Mouse (Mus musculus): ENCODE measurements around the gene Socs4. TPM values are rescaled to one million over a fixed set of nuclear protein-coding genes. Genes with fewer than 3 reads are reported as not detected.

The Socs4 gene
- polyA plus RNA-seq, 1 experiment from 2014 or later: 4.3 TPM

DNA sequence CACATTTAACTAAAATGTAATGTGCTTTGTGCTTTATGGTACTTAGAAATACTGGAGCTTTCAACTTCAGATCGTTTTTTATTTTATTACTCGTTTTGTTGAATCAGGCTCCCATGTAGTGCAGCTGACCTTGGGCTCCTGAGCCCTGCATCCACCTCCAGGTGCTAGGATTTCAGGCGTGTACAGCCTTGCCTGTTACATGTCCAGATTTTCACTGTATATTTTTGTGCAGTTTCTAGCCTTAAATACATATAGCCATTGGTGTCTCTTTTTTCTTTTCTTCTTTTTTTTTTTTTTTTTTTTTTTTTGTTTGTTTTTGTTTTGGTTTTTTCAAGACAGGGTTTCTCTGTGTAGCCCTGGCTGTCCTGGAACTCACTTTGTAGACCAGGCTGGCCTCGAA is 4.8 kb downstream of the Socs4 start:
- Histone ChIP-seq H3K4me1 (replicated peaks; ENCODE audit: insufficient read depth, low read length) (0 out of 2 replicates have a peak, but pooled peaks cover 2% of the 10 kb centered on the region), H3K27me3 (ENCODE audit: insufficient read depth, low read length) (no peaks in the 10 kb centered on the region), H3K36me3 (ENCODE audit: insufficient read depth, low read length) (no peaks in the 10 kb centered on the region), H3K4me3 (replicated peaks; ENCODE audit: low read depth, low read length) (no peak overlapping the region), H3K9me3 (replicated peaks; ENCODE audit: low read length) (no peaks in the 10 kb centered on the region), H3K9ac (ENCODE audit: low read depth, low read length) (no peak overlapping the region), H3K27ac (no peak overlapping the region), H3K4me2 (ENCODE audit: low read length) (no peak overlapping the region)
- 89% methylated on average over 4 of the region's 4 CpGs for WGBS
- TF ChIP-seq CTCF (IDR thresholded peaks at IDR 0.05; ENCODE audit: low read depth): no peak
- ATAC-seq (replicated peaks; ENCODE audit: low FRiP score, low read depth) (no peak), DNase-seq (ENCODE audit: low spot score) (no peak)

DNA sequence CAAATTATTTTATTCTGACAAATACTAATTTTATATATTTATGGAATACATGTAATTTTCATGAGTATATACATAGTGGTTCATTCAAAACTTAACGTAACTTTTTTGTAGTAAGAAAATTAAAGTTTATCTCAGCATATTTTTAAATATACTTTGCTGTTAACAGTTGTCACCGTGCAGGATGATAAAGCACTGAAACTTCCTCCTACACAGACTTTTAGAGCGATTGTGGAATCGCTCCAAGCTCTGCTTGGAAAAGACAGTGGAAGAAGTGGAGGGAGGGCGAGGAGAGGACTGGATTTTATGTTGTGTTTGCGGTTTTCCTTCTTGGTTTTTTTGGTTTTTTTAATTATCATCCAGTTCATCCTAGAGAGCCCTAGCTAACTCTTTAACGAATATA is 6.8 kb downstream of the Socs4 start:
- Histone ChIP-seq H3K4me2 (ENCODE audit: low read length) (no peak overlapping the region), H3K4me1 (replicated peaks; ENCODE audit: insufficient read depth, low read length) (no peaks in the 10 kb centered on the region), H3K27me3 (ENCODE audit: insufficient read depth, low read length) (no peaks in the 10 kb centered on the region), H3K36me3 (ENCODE audit: insufficient read depth, low read length) (no peaks in the 10 kb centered on the region), H3K27ac (no peak overlapping the region), H3K9ac (ENCODE audit: low read depth, low read length) (no peak overlapping the region), H3K9me3 (replicated peaks; ENCODE audit: low read length) (no peaks in the 10 kb centered on the region), H3K4me3 (replicated peaks; ENCODE audit: low read depth, low read length) (no peak overlapping the region)
- no peak for TF ChIP-seq CTCF (IDR thresholded peaks at IDR 0.05; ENCODE audit: low read depth)
- 45% methylated on average over 7 of the region's 7 CpGs for WGBS
- DNase-seq (ENCODE audit: low spot score) (peak; percentile 38), ATAC-seq (replicated peaks; ENCODE audit: low FRiP score, low read depth) (no peak)

DNA sequence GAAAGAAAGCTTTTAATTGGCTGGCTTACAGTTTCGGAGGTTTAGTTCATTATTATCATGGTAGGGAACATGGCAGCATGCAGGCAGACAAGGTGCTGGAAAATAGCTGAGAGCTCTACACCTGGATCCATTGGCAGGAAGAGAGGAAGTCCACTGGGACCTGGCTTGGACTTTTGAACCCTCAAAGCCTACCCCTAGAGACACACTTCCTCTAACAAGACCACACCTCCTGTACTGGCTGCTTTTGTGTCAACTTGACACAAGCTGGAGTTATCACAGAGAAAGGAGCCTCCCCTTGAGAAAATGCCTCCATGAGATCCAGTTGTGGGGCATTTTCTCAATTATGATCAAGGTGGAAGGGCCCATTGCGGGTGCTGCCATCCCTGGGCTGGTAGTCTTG is 8.5 kb downstream of the Socs4 start:
- 97% methylated on average over 2 of the region's 2 CpGs for WGBS

DNA sequence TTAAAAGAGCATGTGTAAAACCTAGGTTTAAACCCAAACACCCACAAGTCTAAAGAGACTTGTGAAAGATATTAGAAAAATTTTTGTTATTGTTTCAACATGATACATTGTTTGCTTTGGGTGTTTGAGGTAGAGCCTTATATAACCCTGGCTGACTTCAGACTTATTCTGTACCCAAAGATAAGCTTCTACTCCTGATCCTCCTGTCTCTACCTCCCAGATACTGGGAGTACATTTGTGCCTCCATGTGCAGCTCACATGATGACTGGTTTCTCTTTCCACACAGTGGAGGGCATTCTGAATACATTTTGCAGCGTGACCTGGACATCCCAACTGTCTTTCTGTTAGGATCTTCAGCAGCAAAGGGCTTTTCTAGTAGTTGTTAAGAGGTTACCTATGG is 9.5 kb downstream of the Socs4 start:
- peaks cover 11% of the 10 kb centered on the region; the same call in 1 of the 2 replicates for H3K36me3 ChIP-seq (ENCODE audit: insufficient read depth, low read length)
- H3K4me3 ChIP-seq (replicated peaks; ENCODE audit: low read depth, low read length): no peak overlapping the region
- H3K27me3 ChIP-seq (ENCODE audit: insufficient read depth, low read length): no peaks in the 10 kb centered on the region
- WGBS: 87% methylated on average over 1 of the region's 1 CpGs
- H3K4me1 ChIP-seq (replicated peaks; ENCODE audit: insufficient read depth, low read length): no peaks in the 10 kb centered on the region
- DNase-seq (ENCODE audit: low spot score) (no peak), ATAC-seq (replicated peaks; ENCODE audit: low FRiP score, low read depth) (no peak)
- no peak for TF ChIP-seq CTCF (IDR thresholded peaks at IDR 0.05; ENCODE audit: low read depth)
- H3K27ac ChIP-seq: no peak overlapping the region
- no peak overlapping the region for H3K9ac ChIP-seq (ENCODE audit: low read depth, low read length)
- H3K9me3 ChIP-seq (replicated peaks; ENCODE audit: low read length): no peaks in the 10 kb centered on the region
- H3K4me2 ChIP-seq (ENCODE audit: low read length): no peak overlapping the region

More for the DNA sequence above, 8.5 kb downstream of the Socs4 start:
- no peak overlapping the region for H3K4me3 ChIP-seq (replicated peaks; ENCODE audit: low read depth, low read length)
- H3K9ac ChIP-seq (ENCODE audit: low read depth, low read length): no peak overlapping the region
- no peak for DNase-seq (ENCODE audit: low spot score)
- H3K27ac ChIP-seq: no peak overlapping the region
- H3K27me3 ChIP-seq (ENCODE audit: insufficient read depth, low read length): no peaks in the 10 kb centered on the region
- H3K4me2 ChIP-seq (ENCODE audit: low read length): no peak overlapping the region
- no peak for TF ChIP-seq CTCF (IDR thresholded peaks at IDR 0.05; ENCODE audit: low read depth)
- H3K9me3 ChIP-seq (replicated peaks; ENCODE audit: low read length): no peaks in the 10 kb centered on the region
- peaks cover 6% of the 10 kb centered on the region; the same call in 1 of the 2 replicates for H3K36me3 ChIP-seq (ENCODE audit: insufficient read depth, low read length)
- H3K4me1 ChIP-seq (replicated peaks; ENCODE audit: insufficient read depth, low read length): no peaks in the 10 kb centered on the region
- ATAC-seq (replicated peaks; ENCODE audit: low FRiP score, low read depth): no peak

DNA sequence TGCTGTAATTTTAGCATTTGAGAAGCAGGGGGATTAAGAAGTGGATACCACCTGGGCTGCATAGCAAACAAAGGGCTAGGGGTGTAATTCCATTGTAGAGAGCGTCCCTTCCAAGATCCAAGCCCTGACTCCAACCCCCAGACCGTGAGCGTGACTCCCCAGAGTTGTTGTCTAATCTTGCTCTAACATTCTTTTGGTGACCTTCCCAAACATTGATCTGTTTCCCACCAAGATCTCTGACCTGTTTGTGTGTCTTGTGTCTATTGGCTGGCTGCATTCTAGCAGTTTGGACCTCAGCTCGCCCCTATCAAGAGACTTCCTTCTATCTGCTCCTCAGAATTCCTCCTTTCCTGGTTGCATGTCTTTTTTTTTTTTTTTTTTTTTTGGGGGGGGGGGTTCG is 10.3 kb downstream of the Socs4 start:
- peaks cover 11% of the 10 kb centered on the region; the same call in 1 of the 2 replicates for H3K36me3 ChIP-seq (ENCODE audit: insufficient read depth, low read length)
- no peak overlapping the region for H3K4me3 ChIP-seq (replicated peaks; ENCODE audit: low read depth, low read length)
- H3K4me2 ChIP-seq (ENCODE audit: low read length): no peak overlapping the region
- H3K4me1 ChIP-seq (replicated peaks; ENCODE audit: insufficient read depth, low read length): no peaks in the 10 kb centered on the region
- no peak for ATAC-seq (replicated peaks; ENCODE audit: low FRiP score, low read depth)
- H3K27me3 ChIP-seq (ENCODE audit: insufficient read depth, low read length): no peaks in the 10 kb centered on the region
- TF ChIP-seq CTCF (IDR thresholded peaks at IDR 0.05; ENCODE audit: low read depth): no peak
- 84% methylated on average over 5 of the region's 5 CpGs for WGBS
- H3K9ac ChIP-seq (ENCODE audit: low read depth, low read length): no peak overlapping the region
- no peaks in the 10 kb centered on the region for H3K9me3 ChIP-seq (replicated peaks; ENCODE audit: low read length)
- DNase-seq (ENCODE audit: low spot score): no peak
- no peak overlapping the region for H3K27ac ChIP-seq

DNA sequence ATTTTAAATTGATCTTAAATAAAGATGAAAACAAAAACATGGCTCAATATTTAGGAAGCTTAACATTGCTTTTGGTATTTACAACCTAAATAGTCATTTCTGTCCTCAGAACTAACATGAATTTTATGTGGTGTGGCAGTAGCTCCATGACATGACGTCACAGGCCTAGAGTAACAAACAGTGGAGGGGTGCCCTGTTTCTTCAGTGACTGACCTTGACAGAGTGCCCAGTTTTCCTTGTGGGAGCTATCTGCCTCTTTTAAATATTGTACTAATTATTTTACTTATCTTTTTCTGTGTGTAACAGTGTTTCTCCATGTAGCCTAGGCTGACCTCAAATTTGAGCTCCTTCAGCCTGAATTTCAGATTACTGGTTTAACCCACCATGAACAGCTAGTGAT is 15.0 kb downstream of the Socs4 start:
- H3K4me2 ChIP-seq (ENCODE audit: low read length): no peak overlapping the region
- no peaks in the 10 kb centered on the region for H3K9me3 ChIP-seq (replicated peaks; ENCODE audit: low read length)
- H3K4me3 ChIP-seq (replicated peaks; ENCODE audit: low read depth, low read length): no peak overlapping the region
- peaks cover 11% of the 10 kb centered on the region; the same call in 1 of the 2 replicates for H3K36me3 ChIP-seq (ENCODE audit: insufficient read depth, low read length)
- DNase-seq (ENCODE audit: low spot score) (no peak), ATAC-seq (replicated peaks; ENCODE audit: low FRiP score, low read depth) (no peak)
- 55% methylated on average over 1 of the region's 1 CpGs for WGBS
- H3K4me1 ChIP-seq (replicated peaks; ENCODE audit: insufficient read depth, low read length): no peaks in the 10 kb centered on the region
- H3K27ac ChIP-seq: no peak overlapping the region
- no peak overlapping the region for H3K9ac ChIP-seq (ENCODE audit: low read depth, low read length)
- no peaks in the 10 kb centered on the region for H3K27me3 ChIP-seq (ENCODE audit: insufficient read depth, low read length)
- no peak for TF ChIP-seq CTCF (IDR thresholded peaks at IDR 0.05; ENCODE audit: low read depth)

DNA sequence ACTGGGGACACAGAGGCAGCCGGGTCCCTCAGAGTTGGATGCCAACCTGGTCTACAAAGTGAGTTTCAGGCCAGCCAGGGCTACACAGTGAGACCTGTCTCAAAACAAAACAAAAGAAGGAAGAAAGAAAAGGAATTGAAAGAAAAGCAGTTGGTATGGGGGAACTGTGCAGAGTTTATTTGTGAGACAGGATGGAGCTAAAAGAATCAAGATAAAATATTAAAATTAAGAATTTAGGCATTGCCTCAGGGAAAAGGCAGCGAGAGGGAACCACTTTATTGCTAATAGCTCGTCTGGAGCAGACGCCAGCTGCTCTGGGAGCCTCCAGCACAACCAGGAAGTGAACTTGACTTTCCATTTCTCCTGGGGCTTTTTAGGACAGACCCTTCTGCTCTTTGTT is 17.4 kb downstream of the Socs4 start:
- TF ChIP-seq CTCF (IDR thresholded peaks at IDR 0.05; ENCODE audit: low read depth): no peak
- no peak overlapping the region for H3K9ac ChIP-seq (ENCODE audit: low read depth, low read length)
- H3K36me3 ChIP-seq (ENCODE audit: insufficient read depth, low read length): peaks cover 11% of the 10 kb centered on the region; the same call in 1 of the 2 replicates
- H3K27ac ChIP-seq: no peak overlapping the region
- H3K4me1 ChIP-seq (replicated peaks; ENCODE audit: insufficient read depth, low read length): no peaks in the 10 kb centered on the region
- ATAC-seq (replicated peaks; ENCODE audit: low FRiP score, low read depth): no peak
- no peak for DNase-seq (ENCODE audit: low spot score)
- H3K27me3 ChIP-seq (ENCODE audit: insufficient read depth, low read length): no peaks in the 10 kb centered on the region
- no peak overlapping the region for H3K4me3 ChIP-seq (replicated peaks; ENCODE audit: low read depth, low read length)
- no peaks in the 10 kb centered on the region for H3K9me3 ChIP-seq (replicated peaks; ENCODE audit: low read length)
- no peak overlapping the region for H3K4me2 ChIP-seq (ENCODE audit: low read length)
- 40% methylated on average over 4 of the region's 4 CpGs for WGBS

Data from kidney, postnatal 0 days (tissue).